Mouse (Mus musculus) small intestine, adult 2 months (tissue): ENCODE data around the gene Mylpf. TPM values are rescaled to one million over a fixed set of nuclear protein-coding genes. Genes with fewer than 3 reads are reported as not detected.

ENCODE experiments used
- H3K27ac ChIP-seq: fragments of 200-500 bp; 2 replicates; pipeline ENCODE4 v1.5.1; 2012; ENCODE audit warnings: low read depth, low read length, control low read depth, inconsistent platforms; ENCODE audit not compliant: insufficient read depth
- H3K27me3 ChIP-seq: fragments of 200-500 bp; 2 replicates; pipeline ENCODE4 v1.6.1; 2012; ENCODE audit warnings: mild to moderate bottlenecking, moderate library complexity, low read length, inconsistent platforms; ENCODE audit not compliant: control insufficient read depth, insufficient read depth
- H3K36me3 ChIP-seq: fragments of 200-500 bp; 2 replicates; pipeline ENCODE4 v1.6.1; 2012; ENCODE audit warnings: mild to moderate bottlenecking, low read length, control low read depth, inconsistent platforms; ENCODE audit not compliant: control insufficient read depth, insufficient read depth
- H3K4me1 ChIP-seq: fragments of 200-500 bp; 2 replicates; pipeline ENCODE4 v1.6.1; 2012; ENCODE audit warnings: low read length, inconsistent platforms, mixed read lengths; ENCODE audit not compliant: control insufficient read depth, insufficient read depth, insufficient read length
- H3K4me3 ChIP-seq: fragments of 200-500 bp; 2 replicates; pipeline ENCODE4 v1.5.1; 2012; ENCODE audit warnings: low read depth, mild to moderate bottlenecking, control low read depth, inconsistent platforms, low read length, moderate library complexity
- CTCF ChIP-seq: fragments of 200-500 bp; IDR thresholded peaks from 2 replicates; pipeline ENCODE4 v1.5.1; 2012; ENCODE audit warnings: low read depth, mild to moderate bottlenecking, control low read depth, inconsistent platforms, low read length, moderate library complexity, mixed read lengths; ENCODE audit not compliant: insufficient replicate concordance, insufficient read length; ENCODE audit errors: extremely low read depth
- POLR2A ChIP-seq: fragments of 200-500 bp; IDR thresholded peaks from 2 replicates; pipeline ENCODE4 v1.6.1; 2012; ENCODE audit warnings: low read depth, mild to moderate bottlenecking, control low read depth, inconsistent platforms, low read length, moderate library complexity
- WGBS: fragments of 180-500 bp; shearing (Covaris S2); methylation state at CpG from one replicate; pipeline ENCODE4 v1.1.7; 2018; 5-methylcytosine and 5-hydroxymethylcytosine counted together
- polyA plus RNA-seq: library from polyadenylated mRNA; depleted of rRNA; stranded (reverse); fragments of >200 nt; gene quantifications from 2 replicates; pipeline ENCODE4 v1.2.3, GENCODE M21; 2012

Mylpf gene
- polyA plus RNA-seq, 1 experiment, result 1.3 TPM

GRCm38 (mm10) chr7:127228615-127229303 is 20.1 kb downstream of the Mylpf start:
- Histone ChIP-seq H3K27ac (no peak overlapping the region), H3K36me3 (no peaks in the 10 kb centered on the region), H3K4me1 (peaks cover 7% of the 10 kb centered on the region; the same call in 1 of the 2 replicates), H3K27me3 (no peaks in the 10 kb centered on the region), H3K4me3 (no peak overlapping the region)
- 51% methylated on average over 4 of the region's 4 CpGs for WGBS
- TF ChIP-seq CTCF, result peak; percentile 74
- TF ChIP-seq POLR2A, result no peak

GRCm38 (mm10) chr7:127231376-127231775 is 22.7 kb downstream of the Mylpf start:
- H3K27ac ChIP-seq, result no peak overlapping the region
- 20% methylated on average over 3 of the region's 3 CpGs for WGBS

GRCm38 (mm10) chr7:127231826-127232621 is 23.3 kb downstream of the Mylpf start:
- Histone ChIP-seq H3K36me3 (peaks cover 18% of the 10 kb centered on the region), H3K27me3 (no peaks in the 10 kb centered on the region), H3K27ac (peak overlapping the region; percentile 83), H3K4me3 (peak overlapping the region; percentile 99), H3K4me1 (peaks cover 3% of the 10 kb centered on the region; the same call in 1 of the 2 replicates)
- WGBS, result 2% methylated on average over 20 of the region's 20 CpGs
- no peak for TF ChIP-seq CTCF
- no peak for TF ChIP-seq POLR2A

More at GRCm38 (mm10) chr7:127231376-127231775, 22.7 kb downstream of the Mylpf start:
- Histone ChIP-seq H3K27me3 (no peaks in the 10 kb centered on the region), H3K36me3 (peaks cover 12% of the 10 kb centered on the region), H3K4me1 (peaks cover 3% of the 10 kb centered on the region; the same call in 1 of the 2 replicates), H3K4me3 (no peak overlapping the region)
- TF ChIP-seq POLR2A, result no peak
- TF ChIP-seq CTCF, result no peak

- Histone ChIP-seq H3K4me3 (peak within 1 kb of the TSS; percentile 99), H3K27me3 (no peaks in the 10 kb centered on the region), H3K36me3 (peaks cover 19% of the 10 kb centered on the region), H3K27ac (peak within 1 kb of the TSS; percentile 83), H3K4me1 (peaks cover 3% of the 10 kb centered on the region; the same call in 1 of the 2 replicates)
- TF ChIP-seq POLR2A, result peak; percentile 54
- TF ChIP-seq CTCF, result no peak
- under 1% methylated on average over 64 of the region's 64 CpGs for WGBS
Measured at GRCm38 (mm10) chr7:127232622-127233367, 24.1 kb downstream of the Mylpf start, which contains the start of the genes Zfp553 and Sept1. TSS of gene Zfp553 (plus strand) at chr7:127233061. TSS of gene Sept1 (minus strand) at chr7:127233130.

- TF ChIP-seq POLR2A (no peak), CTCF (no peak)
- WGBS, result under 1% methylated on average over 27 of the region's 27 CpGs
- H3K27ac ChIP-seq, result peak overlapping the region; percentile 83
- H3K27me3 ChIP-seq, result no peaks in the 10 kb centered on the region
- H3K36me3 ChIP-seq, result peaks cover 19% of the 10 kb centered on the region
- peaks cover 3% of the 10 kb centered on the region; the same call in 1 of the 2 replicates for H3K4me1 ChIP-seq
- H3K4me3 ChIP-seq, result peak overlapping the region; percentile 99
Measured at GRCm38 (mm10) chr7:127233368-127233749, 24.7 kb downstream of the Mylpf start.

- TF ChIP-seq POLR2A (no peak), CTCF (no peak)
- H3K36me3 ChIP-seq, result peaks cover 19% of the 10 kb centered on the region
- no peaks in the 10 kb centered on the region for H3K27me3 ChIP-seq
- H3K27ac ChIP-seq, result no peak overlapping the region
- H3K4me3 ChIP-seq, result peak overlapping the region; percentile 99
- peaks cover 3% of the 10 kb centered on the region; the same call in 1 of the 2 replicates for H3K4me1 ChIP-seq
- 4% methylated on average over 9 of the region's 9 CpGs for WGBS
Measured at GRCm38 (mm10) chr7:127233765-127234164, 25.1 kb downstream of the Mylpf start.
